Mouse (Mus musculus): ENCODE results near the gene Gm813. TPM values are rescaled to one million over a fixed set of nuclear protein-coding genes. Genes with fewer than 3 reads are reported as not detected.
A peak's percentile ranks its signal among the peaks of the same experiment; 100 is the strongest.
"Not testable (repeated sequence)": the region's sequence is repeated elsewhere in the genome, so short reads cannot be mapped to it uniquely, and the experiment has no call there.

The Gm813 gene
- polyA plus RNA-seq (2015; fragmentation: Nextera tagmentation; extraction: Ambion mirVana) = not detected in 2 replicates

- H3K9me3 ChIP-seq (replicated peaks; ENCODE audit: low read length) = no peaks in the 10 kb centered on the region
- ATAC-seq (replicated peaks; ENCODE audit: low FRiP score, low read depth) (no peak), DNase-seq (ENCODE audit: low spot score) (no peak)
- 92% methylated on average over 6 of the region's 6 CpGs for WGBS
- no peak for TF ChIP-seq CTCF (IDR thresholded peaks at IDR 0.05; ENCODE audit: low read depth)
- H3K27me3 ChIP-seq (ENCODE audit: insufficient read depth, low read length) = no peaks in the 10 kb centered on the region
- no peaks in the 10 kb centered on the region for H3K36me3 ChIP-seq (ENCODE audit: insufficient read depth, low read length)
- no peaks in the 10 kb centered on the region for H3K4me1 ChIP-seq (replicated peaks; ENCODE audit: insufficient read depth, low read length)
- no peak within 1 kb of the TSS for H3K4me3 ChIP-seq (replicated peaks; ENCODE audit: low read depth, low read length)
- no peak within 1 kb of the TSS for H3K27ac ChIP-seq
- no peak within 1 kb of the TSS for H3K4me2 ChIP-seq (ENCODE audit: low read length)
- no peak within 1 kb of the TSS for H3K9ac ChIP-seq (ENCODE audit: low read depth, low read length)
These were observed at the start of gene Gm813 for GRCm38 (mm10) chr16:58616878-58617277. Gm813 (minus strand) TSS chr16:58616978.

- H3K27ac ChIP-seq; H3K9ac ChIP-seq (ENCODE audit: low read depth, low read length); H3K9me3 ChIP-seq (replicated peaks; ENCODE audit: low read length); DNase-seq (ENCODE audit: low spot score); H3K27me3 ChIP-seq (ENCODE audit: insufficient read depth, low read length); H3K4me1 ChIP-seq (replicated peaks; ENCODE audit: insufficient read depth, low read length); H3K36me3 ChIP-seq (ENCODE audit: insufficient read depth, low read length); H3K4me3 ChIP-seq (replicated peaks; ENCODE audit: low read depth, low read length); ATAC-seq (replicated peaks; ENCODE audit: low FRiP score, low read depth); H3K4me2 ChIP-seq (ENCODE audit: low read length): not testable (repeated sequence)
These were observed 48.4 kb upstream of the Gm813 start for GRCm38 (mm10) chr16:58665137-58665536.

- no peak for TF ChIP-seq CTCF (IDR thresholded peaks at IDR 0.05; ENCODE audit: low read depth)
- Histone ChIP-seq H3K36me3 (ENCODE audit: insufficient read depth, low read length) (no peaks in the 10 kb centered on the region), H3K27ac (no peak overlapping the region), H3K27me3 (ENCODE audit: insufficient read depth, low read length) (no peaks in the 10 kb centered on the region), H3K9ac (ENCODE audit: low read depth, low read length) (no peak overlapping the region), H3K9me3 (replicated peaks; ENCODE audit: low read length) (no peaks in the 10 kb centered on the region), H3K4me3 (replicated peaks; ENCODE audit: low read depth, low read length) (no peak overlapping the region), H3K4me1 (replicated peaks; ENCODE audit: insufficient read depth, low read length) (no peaks in the 10 kb centered on the region), H3K4me2 (ENCODE audit: low read length) (no peak overlapping the region)
- WGBS = 89% methylated on average over 2 of the region's 2 CpGs
- DNase-seq (ENCODE audit: low spot score) = no peak
- no peak for ATAC-seq (replicated peaks; ENCODE audit: low FRiP score, low read depth)
These were observed 47.0 kb upstream of the Gm813 start for GRCm38 (mm10) chr16:58663816-58664215.

GRCm38 (mm10) chr16:58663021-58663420 is 46.2 kb upstream of the Gm813 start:
- 53% methylated on average over 5 of the region's 5 CpGs for WGBS
- H3K27me3 ChIP-seq (ENCODE audit: insufficient read depth, low read length) = no peaks in the 10 kb centered on the region

GRCm38 (mm10) chr16:58662287-58662791 is 45.6 kb upstream of the Gm813 start:
- Histone ChIP-seq H3K4me3 (replicated peaks; ENCODE audit: low read depth, low read length) (no peak overlapping the region), H3K9ac (ENCODE audit: low read depth, low read length) (no peak overlapping the region)

More at GRCm38 (mm10) chr16:58663021-58663420, 46.2 kb upstream of the Gm813 start:
- Histone ChIP-seq H3K4me2 (ENCODE audit: low read length) (no peak overlapping the region), H3K9me3 (replicated peaks; ENCODE audit: low read length) (no peaks in the 10 kb centered on the region), H3K4me1 (replicated peaks; ENCODE audit: insufficient read depth, low read length) (no peaks in the 10 kb centered on the region), H3K9ac (ENCODE audit: low read depth, low read length) (no peak overlapping the region), H3K36me3 (ENCODE audit: insufficient read depth, low read length) (no peaks in the 10 kb centered on the region), H3K4me3 (replicated peaks; ENCODE audit: low read depth, low read length) (no peak overlapping the region), H3K27ac (no peak overlapping the region)
- peak; percentile 73 for TF ChIP-seq CTCF (IDR thresholded peaks at IDR 0.05; ENCODE audit: low read depth)
- ATAC-seq (replicated peaks; ENCODE audit: low FRiP score, low read depth) (no peak), DNase-seq (ENCODE audit: low spot score) (peak; percentile 76)

GRCm38 (mm10) chr16:58661826-58662225 is 45.0 kb upstream of the Gm813 start:
- Histone ChIP-seq H3K4me1 (replicated peaks; ENCODE audit: insufficient read depth, low read length) (no peaks in the 10 kb centered on the region), H3K4me2 (ENCODE audit: low read length) (no peak overlapping the region), H3K27ac (no peak overlapping the region), H3K36me3 (ENCODE audit: insufficient read depth, low read length) (no peaks in the 10 kb centered on the region), H3K4me3 (replicated peaks; ENCODE audit: low read depth, low read length) (no peak overlapping the region), H3K9ac (ENCODE audit: low read depth, low read length) (no peak overlapping the region), H3K9me3 (replicated peaks; ENCODE audit: low read length) (no peaks in the 10 kb centered on the region), H3K27me3 (ENCODE audit: insufficient read depth, low read length) (no peaks in the 10 kb centered on the region)
- DNase-seq (ENCODE audit: low spot score) (no peak), ATAC-seq (replicated peaks; ENCODE audit: low FRiP score, low read depth) (no peak)
- TF ChIP-seq CTCF (IDR thresholded peaks at IDR 0.05; ENCODE audit: low read depth) = no peak
- WGBS = 74% methylated on average over 5 of the region's 5 CpGs

More at GRCm38 (mm10) chr16:58662287-58662791, 45.6 kb upstream of the Gm813 start:
- Histone ChIP-seq H3K9me3 (replicated peaks; ENCODE audit: low read length) (no peaks in the 10 kb centered on the region), H3K27me3 (ENCODE audit: insufficient read depth, low read length) (no peaks in the 10 kb centered on the region), H3K27ac (no peak overlapping the region), H3K4me1 (replicated peaks; ENCODE audit: insufficient read depth, low read length) (no peaks in the 10 kb centered on the region), H3K4me2 (ENCODE audit: low read length) (no peak overlapping the region), H3K36me3 (ENCODE audit: insufficient read depth, low read length) (no peaks in the 10 kb centered on the region)
- DNase-seq (ENCODE audit: low spot score) = no peak
- no peak for TF ChIP-seq CTCF (IDR thresholded peaks at IDR 0.05; ENCODE audit: low read depth)
- ATAC-seq (replicated peaks; ENCODE audit: low FRiP score, low read depth) = no peak

GRCm38 (mm10) chr16:58658668-58659067 is 41.9 kb upstream of the Gm813 start:
- no peak for TF ChIP-seq CTCF (IDR thresholded peaks at IDR 0.05; ENCODE audit: low read depth)
- Histone ChIP-seq H3K36me3 (ENCODE audit: insufficient read depth, low read length) (no peaks in the 10 kb centered on the region), H3K27ac (no peak overlapping the region), H3K4me1 (replicated peaks; ENCODE audit: insufficient read depth, low read length) (no peaks in the 10 kb centered on the region), H3K27me3 (ENCODE audit: insufficient read depth, low read length) (no peaks in the 10 kb centered on the region), H3K9me3 (replicated peaks; ENCODE audit: low read length) (no peaks in the 10 kb centered on the region), H3K4me3 (replicated peaks; ENCODE audit: low read depth, low read length) (no peak overlapping the region), H3K9ac (ENCODE audit: low read depth, low read length) (no peak overlapping the region), H3K4me2 (ENCODE audit: low read length) (no peak overlapping the region)
- 85% methylated on average over 6 of the region's 6 CpGs for WGBS
- DNase-seq (ENCODE audit: low spot score) (no peak), ATAC-seq (replicated peaks; ENCODE audit: low FRiP score, low read depth) (no peak)

All from kidney, postnatal 0 days (tissue).